Comparison of ENCODE assay signal across 9 mouse cellular contexts in genomic region chr16:25407204-25407886, GRCm38 (mm10).
DNase-seq lines count a peak whose midpoint lies in the region; ATAC-seq and TF ChIP-seq lines count a peak whose summit lies in the region.
"Had no signal": no experiment of that assay in that cellular context is flagged by ENCODE, and none has a peak within 500 bp of the region (broad histone marks: within the 10 kb centered on the region; RNA-seq: fewer than 3 reads in every experiment).

No protein-coding gene starts in this region.

- no peak overlapping the region for H3K4me2 ChIP-seq in heart, postnatal 0 days (ENCODE audit: low read depth, low read length)
- H3K4me2 ChIP-seq in intestine, postnatal 0 days (replicated peaks; ENCODE audit: low read depth) = peak overlapping the region; percentile 44
- H3K4me2 ChIP-seq in midbrain, embryonic 15.5 days = no peak overlapping the region

- TF ChIP-seq EP300 in heart, postnatal 0 days (IDR thresholded peaks at IDR 0.05; ENCODE audit: low read depth) = peak; percentile 31; the same call in 1 of the 2 replicates

- H3K9me3 ChIP-seq in heart, postnatal 0 days (replicated peaks; ENCODE audit: control insufficient read depth, low read length) = no peaks in the 10 kb centered on the region
- no peaks in the 10 kb centered on the region for H3K9me3 ChIP-seq in heart, embryonic 10.5 days
- H3K9me3 ChIP-seq in embryonic facial prominence, embryonic 10.5 days = no peaks in the 10 kb centered on the region
- no peaks in the 10 kb centered on the region for H3K9me3 ChIP-seq in intestine, postnatal 0 days (ENCODE audit: control insufficient read depth)
- no peaks in the 10 kb centered on the region for H3K9me3 ChIP-seq in midbrain, embryonic 15.5 days
- H3K9me3 ChIP-seq: G1E had no signal

- H3K27ac ChIP-seq in heart, postnatal 0 days (ENCODE audit: low read depth) = peak overlapping the region; percentile 49
- no peak overlapping the region for H3K27ac ChIP-seq in heart, embryonic 10.5 days
- peak overlapping the region; percentile 26 for H3K27ac ChIP-seq in embryonic facial prominence, embryonic 10.5 days (replicated peaks)
- peak overlapping the region; percentile 58 for H3K27ac ChIP-seq in intestine, postnatal 0 days (ENCODE audit: low read depth, low read length)
- H3K27ac ChIP-seq in midbrain, embryonic 15.5 days = peak overlapping the region; percentile 61

- peaks cover 14% of the 10 kb centered on the region; the same call in 1 of the 2 replicates for H3K4me1 ChIP-seq in heart, postnatal 0 days (ENCODE audit: control insufficient read depth, insufficient read depth)
- H3K4me1 ChIP-seq in heart, embryonic 10.5 days = peaks cover 6% of the 10 kb centered on the region; the same call in 1 of the 2 replicates
- H3K4me1 ChIP-seq in embryonic facial prominence, embryonic 10.5 days = peaks cover 12% of the 10 kb centered on the region
- H3K4me1 ChIP-seq in intestine, postnatal 0 days (replicated peaks; ENCODE audit: control insufficient read depth, insufficient read depth, low read length) = 0 out of 2 replicates have a peak, but pooled peaks cover 4% of the 10 kb centered on the region
- peaks cover 9% of the 10 kb centered on the region for H3K4me1 ChIP-seq in midbrain, embryonic 15.5 days

- no peak overlapping the region for H3K9ac ChIP-seq in heart, postnatal 0 days (replicated peaks; ENCODE audit: low read depth, low read length)
- no peak overlapping the region for H3K9ac ChIP-seq in intestine, postnatal 0 days (ENCODE audit: low read depth, low read length)
- no peak overlapping the region for H3K9ac ChIP-seq in midbrain, embryonic 15.5 days

- no peaks in the 10 kb centered on the region for H3K27me3 ChIP-seq in heart, postnatal 0 days (ENCODE audit: control insufficient read depth, insufficient read depth, low read length)
- H3K27me3 ChIP-seq in heart, embryonic 10.5 days (ENCODE audit: insufficient read depth, poor library complexity, severe bottlenecking) = no peaks in the 10 kb centered on the region
- H3K27me3 ChIP-seq in embryonic facial prominence, embryonic 10.5 days (replicated peaks; ENCODE audit: low read depth, poor library complexity, severe bottlenecking) = no peaks in the 10 kb centered on the region
- H3K27me3 ChIP-seq in intestine, postnatal 0 days (replicated peaks; ENCODE audit: control insufficient read depth, insufficient read depth, low read length) = no peaks in the 10 kb centered on the region
- no peaks in the 10 kb centered on the region for H3K27me3 ChIP-seq in midbrain, embryonic 15.5 days (replicated peaks)

- ATAC-seq in heart, postnatal 0 days (ENCODE audit: insufficient read depth, low read depth) = peak; percentile 79
- ATAC-seq in intestine, postnatal 0 days = peak; percentile 97
- ATAC-seq in midbrain, embryonic 15.5 days (replicated peaks) = peak; percentile 90
- no peak for ATAC-seq in inflammation-experienced regulatory T-cells, adult 6 months
- ATAC-seq in frontal cortex, adult (ENCODE audit: low TSS enrichment) = no peak

- no peak for TF ChIP-seq CTCF in heart, postnatal 0 days (IDR thresholded peaks at IDR 0.05; ENCODE audit: low read depth)
- no peak for TF ChIP-seq CTCF in intestine, postnatal 0 days (IDR thresholded peaks at IDR 0.05; ENCODE audit: low read depth)

- peak; percentile 39 for DNase-seq in heart, postnatal 0 days (ENCODE audit: low spot score)
- DNase-seq in heart, embryonic 10.5 days (ENCODE audit: low spot score) = no peak
- DNase-seq in embryonic facial prominence, embryonic 10.5 days (ENCODE audit: low spot score) = no peak
- DNase-seq in left cerebral cortex, adult 9 months (ENCODE audit: low spot score in 2 of 2) = no peak

- WGBS in heart, postnatal 0 days = 22% methylated on average over 8 of the region's 8 CpGs
- 66% methylated on average over 8 of the region's 8 CpGs for WGBS in heart, embryonic 10.5 days
- WGBS in embryonic facial prominence, embryonic 10.5 days = 49% methylated on average over 8 of the region's 8 CpGs
- WGBS in intestine, postnatal 0 days = 10% methylated on average over 8 of the region's 8 CpGs
- WGBS in midbrain, embryonic 15.5 days = 20% methylated on average over 8 of the region's 8 CpGs

- no peak overlapping the region for H3K4me3 ChIP-seq in heart, postnatal 0 days (ENCODE audit: low read depth, low read length)
- no peak overlapping the region for H3K4me3 ChIP-seq in heart, embryonic 10.5 days
- H3K4me3 ChIP-seq in embryonic facial prominence, embryonic 10.5 days = no peak overlapping the region
- no peak overlapping the region for H3K4me3 ChIP-seq in intestine, postnatal 0 days (ENCODE audit: low read depth, low read length)
- no peak overlapping the region for H3K4me3 ChIP-seq in midbrain, embryonic 15.5 days

- H3K36me3 ChIP-seq in heart, postnatal 0 days (replicated peaks; ENCODE audit: control insufficient read depth, insufficient read depth, low read length) = no peaks in the 10 kb centered on the region
- no peaks in the 10 kb centered on the region for H3K36me3 ChIP-seq in heart, embryonic 10.5 days
- no peaks in the 10 kb centered on the region for H3K36me3 ChIP-seq in embryonic facial prominence, embryonic 10.5 days (replicated peaks)
- H3K36me3 ChIP-seq in intestine, postnatal 0 days (ENCODE audit: control insufficient read depth, insufficient read depth) = no peaks in the 10 kb centered on the region
- H3K36me3 ChIP-seq in midbrain, embryonic 15.5 days (replicated peaks) = no peaks in the 10 kb centered on the region
- H3K36me3 ChIP-seq: G1E had no signal

Comparison
In these comparisons a context has a peak if more than half of its experiments do, and no peak if none do; other contexts are left out.
1. ATAC-seq: peak in heart, postnatal 0 days (single experiment), intestine, postnatal 0 days (single experiment) and midbrain, embryonic 15.5 days (single experiment); none in inflammation-experienced regulatory T-cells, adult 6 months (single experiment) and frontal cortex, adult (single experiment).